In the genomic region with DNA sequence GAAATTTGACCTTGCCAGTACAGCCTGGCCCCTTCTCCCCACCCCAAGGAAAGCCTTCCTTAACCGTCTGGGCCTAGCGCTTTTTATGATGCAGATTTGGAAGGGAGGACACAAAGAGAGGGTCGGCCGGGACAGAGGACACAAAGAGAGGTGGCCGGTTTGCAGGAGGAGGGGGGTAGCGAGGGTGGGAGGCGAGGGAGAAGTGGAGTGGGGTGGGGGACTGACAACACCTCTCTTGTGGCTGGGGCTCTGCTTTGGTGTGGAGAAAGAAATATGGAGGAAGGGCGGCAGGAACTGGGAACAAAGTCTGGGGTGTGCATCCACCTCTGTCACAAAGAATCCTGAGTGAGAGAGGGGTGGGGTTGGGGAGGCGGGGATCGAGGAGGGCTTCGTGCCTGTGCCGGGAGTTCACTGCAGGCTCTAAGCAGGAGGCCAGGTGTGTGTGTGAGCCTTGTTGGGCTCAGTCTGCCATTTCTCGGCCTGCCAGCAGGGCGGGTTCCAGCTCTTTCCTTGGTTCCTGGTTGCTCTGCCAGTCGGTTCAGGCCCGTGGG, we compare ENCODE assay signal across 9 mouse cellular contexts.
DNase-seq lines count a peak whose midpoint lies in the region; TF ChIP-seq lines count a peak whose summit lies in the region.
"Had no signal": no experiment of that assay in that cellular context is flagged by ENCODE, and none has a peak within 500 bp of the region (broad histone marks: within the 10 kb centered on the region; RNA-seq: fewer than 3 reads in every experiment).

No protein-coding gene starts in this region.

- no peaks in the 10 kb centered on the region for H3K9me3 ChIP-seq in ES-E14 (ENCODE audit: control insufficient read depth, insufficient read depth, low read depth, low read length)
- peaks cover 5% of the 10 kb centered on the region; the same call in 1 of the 2 replicates for H3K9me3 ChIP-seq in midbrain, embryonic 10.5 days (replicated peaks)

- peaks cover 3% of the 10 kb centered on the region; the same call in 1 of the 2 replicates for H3K27me3 ChIP-seq in midbrain, embryonic 10.5 days (ENCODE audit: low read depth, poor library complexity, severe bottlenecking)

- peak overlapping the region; percentile 98 for H3K27ac ChIP-seq in ES-E14 (ENCODE audit: insufficient read depth, low read depth, low read length, poor library complexity, severe bottlenecking)
- peak overlapping the region; percentile 96 for H3K27ac ChIP-seq in midbrain, embryonic 10.5 days (replicated peaks)

- peak; percentile 92 for DNase-seq in ES-E14 (ENCODE audit: low read depth, low spot score)
- peak; percentile 82 for DNase-seq in embryo, embryonic 10 days (ENCODE audit: low spot score)
- peak; percentile 45 for DNase-seq in forelimb bud, embryonic 11.5 days (ENCODE audit: low read depth, low spot score)
- peak; percentile 91 for DNase-seq in midbrain, embryonic 10.5 days (ENCODE audit: low spot score)
- no peak for DNase-seq in cerebellum, postnatal 4 days (ENCODE audit: low spot score in 2 of 2)
- no peak for DNase-seq in spleen, postnatal 14 days (ENCODE audit: low spot score in 2 of 2)
- no peak for DNase-seq in testis, postnatal 10 days (ENCODE audit: low spot score)
- DNase-seq: left cerebral cortex, postnatal 4 days; thymus, postnatal 25 days had no signal

- no peaks in the 10 kb centered on the region for H3K36me3 ChIP-seq in ES-E14 (ENCODE audit: control insufficient read depth, insufficient read depth, low read length, poor library complexity, severe bottlenecking)
- H3K36me3 ChIP-seq in midbrain, embryonic 10.5 days = no peaks in the 10 kb centered on the region

- in situ Hi-C loops in ES-E14 (cut with MboI; ENCODE audit: low sequenced_read_pairs in 2 of 2, unreplicated experiment in 2 of 2) = no loop called here

- H3K4me1 ChIP-seq in ES-E14 (ENCODE audit: control insufficient read depth in 2 of 2, insufficient read depth in 2 of 2, low read length in 2 of 2, poor library complexity in 1 of 2) = peaks cover 9 to 45% of the 10 kb centered on the region in 2 experiments
- peaks cover 78% of the 10 kb centered on the region for H3K4me1 ChIP-seq in midbrain, embryonic 10.5 days

- 6% methylated on average over 16 of the region's 16 CpGs for WGBS in midbrain, embryonic 10.5 days

- H3K4me3 ChIP-seq in ES-E14 (ENCODE audit: insufficient read depth in 1 of 2, low read depth in 1 of 2, low read length in 2 of 2, poor library complexity in 1 of 2, severe bottlenecking in 1 of 2) = peak overlapping the region; percentile 53 to 59
- H3K4me3 ChIP-seq in midbrain, embryonic 10.5 days = peak overlapping the region; percentile 38

- peak overlapping the region; percentile 67 for H3K9ac ChIP-seq in ES-E14 (ENCODE audit: insufficient read depth, low read depth, low read length, poor library complexity, severe bottlenecking)

TF ChIP-seq in ES-E14, 5 proteins besides CTCF, POLR2A, EP300 and RAD21:
- peak; percentile 56; the same call in 1 of the 2 replicates for TF ChIP-seq CHD2 (IDR thresholded peaks at IDR 0.05; ENCODE audit: low read depth, low read length)
- no peak for TF ChIP-seq ZC3H11A (IDR thresholded peaks at IDR 0.05; ENCODE audit: borderline replicate concordance, low read depth, low read length)
- TF ChIP-seq MAFK (IDR thresholded peaks at IDR 0.05; ENCODE audit: insufficient read depth, low read depth, low read length) = no peak
- no peak for TF ChIP-seq ZNF384 (IDR thresholded peaks at IDR 0.05; ENCODE audit: low read depth, low read length)
- TF ChIP-seq HCFC1 (IDR thresholded peaks at IDR 0.05; ENCODE audit: borderline replicate concordance, insufficient read depth, low read length) = no peak
TF ChIP-seq in ES-E14: peak in this region for 1.

Comparison
In these comparisons a context has a peak if more than half of its experiments do, and no peak if none do; other contexts are left out.
1. DNase-seq: peak in ES-E14 (single experiment), embryo, embryonic 10 days (single experiment), forelimb bud, embryonic 11.5 days (single experiment) and midbrain, embryonic 10.5 days (single experiment); none in cerebellum, postnatal 4 days (0 of 2), spleen, postnatal 14 days (0 of 2) and testis, postnatal 10 days (single experiment).